Mouse (Mus musculus) brain, embryonic 18.5 days (tissue): ENCODE data around the gene Tbc1d1.

Experiments
- DNase-seq: peaks from one replicate; pipeline ENCODE4 v3.0.0-alpha.2; 2012; ENCODE audit warnings: low read depth, low spot score

The Tbc1d1 gene

GRCm38 (mm10) chr5:64206875-64207274, 50.8 kb downstream of the Tbc1d1 start:
- no peak for DNase-seq

- DNase-seq, result no peak
Observed at GRCm38 (mm10) chr5:64207800-64208199, 51.7 kb downstream of the Tbc1d1 start.

GRCm38 (mm10) chr5:64210817-64211216, 54.7 kb downstream of the Tbc1d1 start:
- DNase-seq, result no peak

- DNase-seq, result no peak
Observed at GRCm38 (mm10) chr5:64211284-64211683, 55.2 kb downstream of the Tbc1d1 start.

GRCm38 (mm10) chr5:64212206-64212605, 56.1 kb downstream of the Tbc1d1 start:
- DNase-seq, result no peak

- no peak for DNase-seq
Observed at GRCm38 (mm10) chr5:64212619-64213018, 56.5 kb downstream of the Tbc1d1 start.

- no peak for DNase-seq
Observed at GRCm38 (mm10) chr5:64215806-64216205, 59.7 kb downstream of the Tbc1d1 start.

- no peak for DNase-seq
Observed at GRCm38 (mm10) chr5:64216326-64216725, 60.2 kb downstream of the Tbc1d1 start.

- no peak for DNase-seq
Observed at GRCm38 (mm10) chr5:64217256-64217655, 61.2 kb downstream of the Tbc1d1 start.

GRCm38 (mm10) chr5:64217816-64218602, 61.9 kb downstream of the Tbc1d1 start:
- DNase-seq, result no peak

- DNase-seq, result no peak
Observed at GRCm38 (mm10) chr5:64218603-64218999, 62.5 kb downstream of the Tbc1d1 start.

- no peak for DNase-seq
Observed at GRCm38 (mm10) chr5:64220776-64221175, 64.7 kb downstream of the Tbc1d1 start.

GRCm38 (mm10) chr5:64224735-64225425, 68.8 kb downstream of the Tbc1d1 start:
- peak; percentile 42 for DNase-seq

GRCm38 (mm10) chr5:64228252-64228651, 72.1 kb downstream of the Tbc1d1 start:
- DNase-seq, result no peak

- DNase-seq, result no peak
Observed at GRCm38 (mm10) chr5:64229336-64229866, 73.3 kb downstream of the Tbc1d1 start.

GRCm38 (mm10) chr5:64230061-64230466, 74.0 kb downstream of the Tbc1d1 start:
- DNase-seq, result peak; percentile 45

GRCm38 (mm10) chr5:64230507-64231041, 74.5 kb downstream of the Tbc1d1 start:
- DNase-seq, result no peak

- no peak for DNase-seq
Observed at GRCm38 (mm10) chr5:64232872-64233271, 76.8 kb downstream of the Tbc1d1 start.

GRCm38 (mm10) chr5:64234269-64234985, 78.3 kb downstream of the Tbc1d1 start:
- DNase-seq, result no peak

- DNase-seq, result no peak
Observed at GRCm38 (mm10) chr5:64235250-64235649, 79.1 kb downstream of the Tbc1d1 start.

GRCm38 (mm10) chr5:64236561-64236960, 80.5 kb downstream of the Tbc1d1 start:
- DNase-seq, result no peak

- no peak for DNase-seq
Observed at GRCm38 (mm10) chr5:64237263-64237662, 81.2 kb downstream of the Tbc1d1 start.
